Mouse (Mus musculus) lung, postnatal 0 days (tissue): ENCODE data around the gene Ccdc13. TPM values are rescaled to one million over a fixed set of nuclear protein-coding genes. Genes with fewer than 3 reads are reported as not detected.
A peak's percentile ranks its signal among the peaks of the same experiment; 100 is the strongest.

Experiments
- ATAC-seq: fragments of 200-750 bp; cut with Nextera tagmentation; 2 replicates; pipeline ENCODE4 v1.8.0; 2017; ENCODE audit warnings: moderate library complexity
- DNase-seq: peaks from one replicate; pipeline ENCODE4 v3.0.0-alpha.2; 2016; ENCODE audit warnings: low spot score
- H3K27ac ChIP-seq: fragments of 300-500 bp; sonication (generic); 2 replicates; pipeline ENCODE4 v1.5.1; 2014; ENCODE audit warnings: antibody characterized with exemption, mild to moderate bottlenecking, low read length, mixed read lengths
- H3K27me3 ChIP-seq: fragments of 300-500 bp; sonication (generic); replicated peaks from 2 replicates; pipeline ENCODE4 v1.6.1; 2014; ENCODE audit warnings: low read length, mixed read lengths; ENCODE audit not compliant: insufficient read depth
- H3K36me3 ChIP-seq: fragments of 300-500 bp; sonication (generic); 2 replicates; pipeline ENCODE4 v1.6.1; 2014; ENCODE audit warnings: low read length, mixed read lengths; ENCODE audit not compliant: insufficient read depth
- H3K4me1 ChIP-seq: fragments of 300-500 bp; sonication (generic); 2 replicates; pipeline ENCODE4 v1.6.1; 2014; ENCODE audit warnings: antibody characterized with exemption, low read depth, low read length, mixed read lengths; ENCODE audit not compliant: insufficient read depth
- H3K4me2 ChIP-seq: fragments of 300-500 bp; sonication (generic); replicated peaks from 2 replicates; pipeline ENCODE4 v1.6.1; 2014; ENCODE audit warnings: low read depth, mild to moderate bottlenecking, low read length, moderate library complexity, mixed read lengths
- H3K4me3 ChIP-seq: fragments of 300-500 bp; sonication (generic); 2 replicates; pipeline ENCODE4 v1.5.1; 2014; ENCODE audit warnings: low read depth, low read length
- H3K9ac ChIP-seq: fragments of 300-500 bp; sonication (generic); replicated peaks from 2 replicates; pipeline ENCODE4 v1.6.1; 2014; ENCODE audit warnings: low read depth, mild to moderate bottlenecking
- H3K9me3 ChIP-seq: fragments of 300-500 bp; sonication (generic); 2 replicates; pipeline ENCODE4 v1.6.1; 2016; ENCODE audit warnings: low read length, mixed read lengths
- CTCF ChIP-seq: IDR thresholded peaks from 2 replicates; pipeline ENCODE4 v1.5.1; 2016; ENCODE audit warnings: antibody characterized with exemption, mild to moderate bottlenecking
- EP300 ChIP-seq: IDR thresholded peaks from 2 replicates; pipeline ENCODE4 v1.6.1; 2016; ENCODE audit warnings: antibody characterized with exemption, mild to moderate bottlenecking, control low read depth
- WGBS: fragments of 180-500 bp; shearing (Covaris S2); extraction: QIAGEN DNeasy Blood & Tissue Kit; methylation state at CpG from one replicate; pipeline ENCODE4 v1.1.7; 2014; 5-methylcytosine and 5-hydroxymethylcytosine counted together
- polyA plus RNA-seq: library from polyadenylated mRNA; unstranded; fragments of >200 nt; fragmentation: Nextera tagmentation; extraction: Ambion mirVana; gene quantifications from 2 replicates; pipeline ENCODE4 v1.2.1, GENCODE M21; 2015

Gene Ccdc13
- polyA plus RNA-seq, 1 experiment from 2014 or later = 1.8 TPM

- WGBS = 46% methylated on average over 7 of the region's 7 CpGs
- H3K27ac ChIP-seq = no peak overlapping the region
- H3K4me2 ChIP-seq = no peak overlapping the region
- TF ChIP-seq CTCF (no peak), EP300 (no peak)
- H3K4me3 ChIP-seq = no peak overlapping the region
- H3K27me3 ChIP-seq = no peaks in the 10 kb centered on the region
- no peaks in the 10 kb centered on the region for H3K4me1 ChIP-seq
- H3K9ac ChIP-seq = no peak overlapping the region
- DNase-seq = no peak
- H3K36me3 ChIP-seq = no peaks in the 10 kb centered on the region
- H3K9me3 ChIP-seq = no peaks in the 10 kb centered on the region
- no peak for ATAC-seq
Measured at GRCm38 (mm10) chr9:121802747-121803146, 36.5 kb downstream of the Ccdc13 start.

- Histone ChIP-seq H3K27ac (no peak overlapping the region), H3K4me2 (no peak overlapping the region), H3K27me3 (no peaks in the 10 kb centered on the region), H3K4me1 (no peaks in the 10 kb centered on the region), H3K36me3 (no peaks in the 10 kb centered on the region), H3K9me3 (no peaks in the 10 kb centered on the region), H3K4me3 (no peak overlapping the region), H3K9ac (no peak overlapping the region)
- TF ChIP-seq EP300 = no peak
- DNase-seq (no peak), ATAC-seq (no peak)
- 41% methylated on average over 5 of the region's 6 CpGs for WGBS
Measured at GRCm38 (mm10) chr9:121798887-121799520, 40.3 kb downstream of the Ccdc13 start.

DNA sequence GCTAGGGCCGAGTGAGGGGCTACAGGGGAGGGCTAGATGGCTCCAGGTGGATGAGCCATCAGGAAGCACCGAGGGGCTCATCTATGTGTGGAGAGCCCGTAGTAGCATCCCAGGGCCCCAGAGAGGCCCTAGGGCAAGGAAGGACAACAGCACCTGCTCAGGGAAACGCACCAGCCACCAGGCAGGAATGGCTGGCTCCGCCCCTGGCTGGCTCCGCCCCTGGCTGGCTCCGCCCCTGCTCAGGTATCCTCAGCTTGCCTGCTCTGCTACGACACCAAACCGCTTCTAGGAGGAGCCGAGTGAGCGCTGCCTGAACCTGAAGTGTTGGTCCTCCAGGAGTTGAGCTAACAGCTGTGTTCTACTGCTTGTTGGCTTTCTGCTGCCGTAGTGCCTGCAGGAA lies 41.5 kb downstream of the Ccdc13 start:
- Histone ChIP-seq H3K27ac (no peak overlapping the region), H3K4me2 (no peak overlapping the region), H3K27me3 (no peaks in the 10 kb centered on the region), H3K36me3 (no peaks in the 10 kb centered on the region), H3K9me3 (no peaks in the 10 kb centered on the region), H3K9ac (no peak overlapping the region), H3K4me1 (no peaks in the 10 kb centered on the region), H3K4me3 (no peak overlapping the region)
- 12% methylated on average over 12 of the region's 12 CpGs for WGBS
- no peak for TF ChIP-seq CTCF
- no peak for TF ChIP-seq EP300
- peak; percentile 77 for ATAC-seq
- peak; percentile 73 for DNase-seq

GRCm38 (mm10) chr9:121794972-121795539 lies 44.2 kb downstream of the Ccdc13 start:
- Histone ChIP-seq H3K9me3 (no peaks in the 10 kb centered on the region), H3K4me3 (no peak overlapping the region), H3K36me3 (no peaks in the 10 kb centered on the region), H3K9ac (no peak overlapping the region), H3K4me1 (no peaks in the 10 kb centered on the region), H3K27me3 (no peaks in the 10 kb centered on the region), H3K27ac (no peak overlapping the region), H3K4me2 (no peak overlapping the region)
- DNase-seq = no peak
- WGBS = 57% methylated on average over 1 of the region's 1 CpGs
- peak; percentile 27 for ATAC-seq
- TF ChIP-seq CTCF = no peak
- no peak for TF ChIP-seq EP300

DNA sequence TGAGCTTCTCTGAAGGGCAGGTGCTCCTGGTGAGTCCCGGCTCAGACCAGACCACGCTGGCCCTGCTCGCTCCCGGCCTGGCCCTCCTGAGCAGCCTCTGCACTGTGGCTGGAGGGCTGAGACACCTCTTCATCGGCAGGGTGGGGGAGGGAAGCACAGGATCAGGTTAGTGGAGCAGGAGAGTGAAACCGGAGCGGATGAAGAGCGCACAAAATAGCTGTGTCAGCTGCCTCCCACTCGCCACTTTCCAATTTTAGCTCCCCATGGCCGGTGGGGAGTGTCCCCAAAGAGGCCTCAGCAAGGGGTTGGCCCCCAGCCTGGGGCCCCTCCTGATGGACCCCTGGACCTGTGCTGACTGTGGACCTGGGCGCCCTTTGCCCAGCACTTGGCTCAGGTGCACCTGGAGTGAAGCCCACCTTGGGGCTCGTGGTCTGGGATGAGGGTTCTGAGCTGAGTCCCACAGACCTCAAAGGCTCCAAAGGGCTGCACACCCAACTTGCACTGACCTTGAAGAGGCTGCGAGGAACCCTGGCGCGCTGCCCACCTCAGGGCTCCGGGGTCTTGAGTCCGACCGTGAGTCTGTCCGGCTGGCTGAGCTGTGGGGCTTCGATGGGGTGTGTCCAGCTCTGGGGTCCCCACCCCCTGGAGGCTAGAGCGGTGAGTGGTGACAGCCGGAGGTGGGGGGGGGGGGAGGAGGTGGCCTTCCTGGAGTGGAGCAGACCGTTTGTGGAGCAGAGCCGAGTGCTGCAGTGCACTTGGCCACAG lies 47.3 kb downstream of the Ccdc13 start, which contains the start of gene Hhatl:
TSS of gene Hhatl (minus strand) at position 751 of the 765 bp plus-strand sequence.
- Histone ChIP-seq H3K36me3 (no peaks in the 10 kb centered on the region), H3K4me1 (no peaks in the 10 kb centered on the region), H3K9me3 (no peaks in the 10 kb centered on the region), H3K9ac (no peak within 1 kb of the TSS), H3K27me3 (no peaks in the 10 kb centered on the region), H3K4me3 (no peak within 1 kb of the TSS), H3K4me2 (no peak within 1 kb of the TSS), H3K27ac (no peak within 1 kb of the TSS)
- TF ChIP-seq EP300 = no peak
- TF ChIP-seq CTCF = no peak
- no peak for DNase-seq
- no peak for ATAC-seq
- WGBS = 51% methylated on average over 21 of the region's 24 CpGs

DNA sequence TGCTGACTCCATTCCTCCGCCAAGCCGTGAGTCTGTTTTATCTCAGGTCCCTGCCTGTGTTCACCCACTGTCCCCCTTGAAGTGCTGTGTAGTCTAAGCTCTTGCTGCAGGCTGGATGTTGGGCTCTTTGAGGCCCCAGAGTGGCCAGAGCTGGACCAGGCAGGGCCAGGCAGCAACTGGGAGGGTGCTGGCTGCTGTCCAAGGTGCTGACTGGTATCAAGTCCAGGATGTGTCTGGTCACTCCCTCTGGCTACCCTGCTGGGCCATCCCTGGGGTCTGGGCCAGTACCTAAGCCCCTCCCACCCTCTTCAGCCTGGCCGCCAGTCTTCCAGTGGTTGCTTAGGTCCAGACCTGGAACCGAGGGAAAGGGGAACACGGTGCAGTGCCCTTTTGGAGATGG lies 48.1 kb downstream of the Ccdc13 start:
- TF ChIP-seq EP300 = no peak
- no peak for TF ChIP-seq CTCF
- no peaks in the 10 kb centered on the region for H3K27me3 ChIP-seq
- no peak overlapping the region for H3K27ac ChIP-seq
- no peaks in the 10 kb centered on the region for H3K36me3 ChIP-seq
- H3K4me2 ChIP-seq = no peak overlapping the region
- H3K4me1 ChIP-seq = no peaks in the 10 kb centered on the region
- ATAC-seq (peak; percentile 58), DNase-seq (peak; percentile 69)
- H3K9me3 ChIP-seq = no peaks in the 10 kb centered on the region
- H3K4me3 ChIP-seq = no peak overlapping the region
- WGBS = 16% methylated on average over 5 of the region's 5 CpGs
- no peak overlapping the region for H3K9ac ChIP-seq
